Mouse (Mus musculus) lung, postnatal 36 days (tissue): ENCODE results near the gene Ccr5.

ENCODE experiments used
- DNase-seq: peaks from one replicate; pipeline ENCODE4 v3.0.0; 2022; ENCODE audit warnings: mixed read lengths

The Ccr5 gene

DNA sequence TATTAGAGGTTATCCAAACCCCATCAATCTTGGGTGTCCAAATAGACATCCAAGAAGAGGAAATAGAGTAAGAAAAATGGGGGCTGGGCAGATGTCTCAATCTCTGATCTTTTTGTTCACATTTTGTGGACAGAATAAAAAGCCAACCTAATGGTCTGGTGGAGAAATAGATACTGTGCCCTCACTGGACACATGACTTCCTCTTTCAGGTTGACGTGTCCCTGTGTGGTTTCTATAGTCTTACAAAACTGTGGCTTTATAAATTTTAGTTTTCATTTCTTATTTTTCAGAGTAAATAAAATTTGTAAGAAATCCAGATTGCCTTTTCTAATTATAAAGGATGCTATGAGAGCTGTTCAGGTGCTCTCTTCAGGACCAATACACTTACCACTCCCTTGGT, 22.3 kb downstream of the Ccr5 start:
- peak; percentile 69 for DNase-seq

DNA sequence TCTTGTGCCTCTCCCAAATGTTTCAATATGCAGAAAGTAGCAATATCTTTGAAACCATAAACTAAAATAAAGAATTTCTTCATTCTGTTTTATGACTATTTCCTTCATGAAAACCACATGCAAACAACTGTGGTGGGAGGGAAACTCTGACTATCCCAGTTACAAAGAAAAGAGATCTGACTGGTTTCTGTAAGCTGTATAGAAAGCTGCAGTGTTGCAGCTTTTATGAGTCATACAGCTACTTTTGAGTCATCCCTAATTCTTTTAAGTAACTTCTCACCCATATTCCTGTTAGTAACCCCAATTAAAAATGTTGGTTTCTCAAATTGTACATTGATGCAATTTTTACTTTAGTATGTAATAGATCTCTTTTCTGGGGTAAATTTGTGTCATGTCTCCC, 25.0 kb downstream of the Ccr5 start:
- DNase-seq: peak; percentile 22
